Mouse (Mus musculus) gastrocnemius, adult 18-20 months (tissue): ENCODE data around the gene Ero1l. TPM values are rescaled to one million over a fixed set of nuclear protein-coding genes. Genes with fewer than 3 reads are reported as not detected.

Experiments
- DNase-seq: peaks from one replicate; pipeline ENCODE4 v3.0.0; 2021; ENCODE audit warnings: low spot score
- long read RNA-seq, 2 experiments: library from polyadenylated mRNA; stranded (forward); transcript quantifications; one replicate each; pipeline ENCODE4 v2.0.0; 2021
- total RNA-seq, 2 experiments: library from RNA; stranded (reverse); gene quantifications; 2 replicates each; pipeline ENCODE4 v1.2.3; 2021

Ero1l gene
- 1 to 10 TPM; 4.6 TPM for total RNA-seq
- long read RNA-seq, experiment 1 = 0 reads
- long read RNA-seq, experiment 2, partial matches to known transcripts = 1 of 3 reads
- long read RNA-seq, experiment 2, other reads (novel, unspliced or antisense) = 2 of 3 reads

DNA sequence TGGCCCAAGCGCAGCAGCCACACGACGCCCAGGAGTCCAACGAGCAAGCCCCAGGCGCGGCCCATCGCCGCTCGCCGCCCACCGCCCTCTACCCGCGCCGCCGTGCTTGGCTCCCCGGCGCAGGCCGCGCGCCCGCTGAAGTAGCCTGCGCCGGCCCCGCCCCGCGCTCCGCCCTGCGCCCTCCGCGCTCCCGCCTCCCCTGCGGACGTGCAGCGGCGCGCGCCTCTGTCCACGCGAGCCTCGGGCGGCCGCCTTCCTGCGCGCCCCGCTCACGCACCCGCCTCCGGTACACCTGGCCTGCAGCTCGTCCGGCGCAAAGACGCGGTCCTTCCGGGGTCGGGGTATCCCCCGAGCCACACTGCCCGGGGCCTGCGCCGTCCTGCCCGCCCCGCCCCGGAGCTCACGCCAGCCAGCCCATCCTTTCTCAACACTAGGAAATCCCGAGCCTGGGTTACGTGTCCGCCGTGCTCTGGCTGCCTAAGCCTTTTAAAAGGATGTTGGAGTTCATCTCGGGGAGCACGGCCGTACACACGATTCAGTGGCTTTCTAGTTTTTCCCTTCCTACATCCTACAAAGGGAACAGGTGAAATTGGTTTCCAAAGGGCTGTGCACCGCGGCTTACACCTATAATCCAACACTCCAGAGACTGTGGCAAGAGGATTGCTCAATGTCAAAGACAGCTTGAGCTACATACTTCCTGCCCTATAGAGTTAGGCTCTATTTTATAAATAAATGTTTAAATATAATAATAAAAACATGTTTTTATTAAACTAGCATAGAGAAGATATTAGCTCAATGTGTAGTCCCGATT lies at the start of gene Ero1l:
Gene Ero1l, minus strand, starts transcription at position 346 of the 811 bp plus-strand sequence.
- peak; percentile 67 for DNase-seq

DNA sequence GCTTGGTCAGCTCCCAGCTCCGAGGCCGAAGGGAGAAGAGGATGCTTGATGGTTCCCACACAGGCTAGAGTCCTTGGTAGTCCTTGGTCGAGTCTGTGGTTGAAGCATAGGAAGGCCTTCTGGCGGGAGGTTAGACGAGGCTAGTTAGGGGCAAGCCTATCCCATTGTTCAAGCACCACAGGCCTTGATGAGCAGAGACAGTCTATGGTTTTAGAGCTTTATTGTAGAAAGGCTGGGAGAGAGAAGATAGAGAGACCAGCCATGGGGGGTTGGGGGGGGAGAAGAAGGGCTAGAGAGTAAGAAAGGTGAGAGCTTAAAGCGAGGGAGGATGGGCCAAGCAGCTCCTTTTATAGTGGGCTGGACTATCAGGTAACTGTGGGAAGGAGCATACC lies 46.6 kb upstream of the Ero1l start:
- DNase-seq = no peak

DNA sequence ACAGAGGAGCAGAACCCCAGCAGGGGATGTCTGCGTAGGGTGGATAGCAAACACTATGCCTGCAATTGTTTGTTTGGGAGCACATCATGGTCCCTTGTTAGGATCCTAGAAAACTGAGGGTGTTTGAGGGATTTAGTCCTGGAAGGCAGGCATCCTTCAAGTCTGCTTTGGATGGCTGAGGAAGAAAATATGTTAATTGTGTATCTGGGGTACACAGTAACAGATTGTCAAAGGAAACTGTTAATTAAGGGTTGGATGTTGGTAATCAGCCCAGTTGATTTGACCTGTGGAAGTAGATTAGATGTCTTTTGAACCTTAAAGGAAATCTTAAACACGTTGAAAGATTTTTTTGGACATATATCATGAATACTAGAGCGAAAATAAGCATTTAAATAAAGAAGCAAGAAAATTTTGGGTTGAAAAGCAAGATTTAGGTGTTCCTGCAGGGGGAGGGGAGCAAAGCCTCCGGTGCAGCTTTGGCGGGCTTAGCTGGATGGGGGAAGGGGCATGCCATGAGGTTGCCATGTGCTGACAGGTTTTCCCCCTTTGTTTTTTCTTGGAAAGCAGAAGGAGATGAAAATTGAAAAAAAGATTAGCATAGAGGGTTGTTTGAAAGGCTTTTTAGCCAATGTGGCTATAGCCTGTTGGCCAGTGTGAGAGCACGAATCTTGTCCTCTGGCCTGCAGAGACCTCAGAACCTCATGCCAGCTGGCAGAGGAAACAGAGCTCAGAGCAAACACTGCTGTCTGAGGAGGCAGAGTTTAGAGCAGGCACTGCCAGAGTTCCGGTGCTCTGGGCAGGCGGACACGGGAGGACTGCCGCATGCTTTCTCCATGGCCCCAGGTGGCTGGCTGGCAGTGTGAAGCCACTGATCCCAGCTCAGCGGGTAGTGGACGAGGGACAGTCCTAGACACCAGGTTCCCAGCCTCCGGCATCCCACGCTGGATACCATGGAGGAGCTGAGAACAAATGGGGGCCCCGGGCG lies 45.9 kb upstream of the Ero1l start:
- DNase-seq = peak; percentile 77

DNA sequence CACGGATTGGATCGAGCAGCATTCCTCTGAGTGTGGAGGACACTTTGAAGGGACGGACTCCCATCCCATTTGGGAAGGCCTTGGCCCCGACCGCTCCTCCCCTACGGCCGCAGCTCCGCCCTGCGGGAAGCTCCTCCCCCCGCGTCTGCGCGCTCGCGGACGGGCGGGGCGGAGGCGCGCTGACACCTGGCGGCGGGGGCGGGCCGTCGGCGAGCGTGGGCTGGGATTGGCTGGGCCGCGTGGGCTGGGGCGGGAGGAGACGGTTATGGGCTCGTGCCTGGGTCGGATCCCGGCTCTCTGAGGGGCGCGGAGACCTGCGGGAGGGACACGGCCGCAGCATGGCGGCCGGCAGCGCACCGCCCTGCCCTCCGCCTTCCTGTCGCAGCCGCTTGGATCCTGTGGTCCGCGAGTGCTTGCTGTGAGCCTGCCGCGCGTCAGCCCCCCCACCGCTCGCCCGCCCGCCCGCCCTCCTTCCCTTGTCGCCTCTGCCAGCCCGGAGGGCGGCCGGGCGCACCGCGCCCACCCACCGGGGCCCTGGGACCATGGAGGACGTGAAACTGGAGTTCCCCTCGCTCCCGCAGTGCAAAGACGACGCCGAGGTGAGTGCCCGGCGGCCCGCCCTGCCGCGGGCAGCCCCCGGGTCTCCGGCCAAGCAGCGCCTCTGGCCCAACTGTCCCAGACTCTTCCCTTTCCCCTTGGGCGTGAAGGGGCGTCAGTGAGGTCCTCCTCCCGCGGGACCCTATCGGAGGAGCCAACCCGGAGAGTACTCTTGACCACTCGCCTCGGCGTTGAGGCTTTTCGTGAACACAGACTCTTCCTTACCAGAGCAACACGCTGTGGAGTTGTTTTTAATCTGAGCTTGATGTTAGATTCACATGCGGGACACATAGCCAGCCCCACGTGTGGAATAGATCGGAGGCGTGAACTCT lies 32.6 kb upstream of the Ero1l start, which contains the start of gene Styx:
Gene Styx, plus strand, starts transcription at position 163 of the 929 bp plus-strand sequence.
- DNase-seq = peak; percentile 97

DNA sequence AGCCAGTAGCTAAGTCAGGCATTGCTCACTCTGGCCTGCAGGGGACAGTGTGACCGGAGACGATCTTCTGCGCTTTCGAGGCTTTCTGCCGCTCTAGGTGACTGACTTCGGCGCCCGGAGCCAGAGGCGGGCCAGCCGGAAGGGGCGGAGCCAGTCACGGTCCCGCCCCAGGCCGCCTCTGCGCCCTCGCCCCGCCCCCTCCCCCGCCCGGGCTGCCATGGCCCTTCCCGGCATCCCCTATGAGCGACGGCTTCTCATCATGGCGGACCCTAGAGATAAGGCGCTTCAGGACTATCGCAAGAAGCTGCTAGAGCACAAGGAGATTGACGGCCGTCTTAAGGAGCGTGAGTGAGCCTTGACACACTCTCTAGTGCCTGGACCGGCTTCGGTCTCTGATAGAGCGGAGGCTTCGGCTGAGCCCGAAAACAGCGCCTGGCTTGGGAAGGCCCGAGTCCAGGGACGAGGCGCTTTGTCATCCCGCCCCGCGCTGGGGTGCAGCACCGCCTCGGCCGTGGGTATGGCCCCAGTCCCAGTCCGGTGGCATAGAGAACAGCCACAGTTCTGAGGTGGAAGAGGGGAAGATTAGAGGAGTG lies 11.1 kb upstream of the Ero1l start, which contains the start of gene Psmc6:
Gene Psmc6, plus strand, starts transcription at position 200 of the 593 bp plus-strand sequence.
- peak; percentile 91 for DNase-seq

DNA sequence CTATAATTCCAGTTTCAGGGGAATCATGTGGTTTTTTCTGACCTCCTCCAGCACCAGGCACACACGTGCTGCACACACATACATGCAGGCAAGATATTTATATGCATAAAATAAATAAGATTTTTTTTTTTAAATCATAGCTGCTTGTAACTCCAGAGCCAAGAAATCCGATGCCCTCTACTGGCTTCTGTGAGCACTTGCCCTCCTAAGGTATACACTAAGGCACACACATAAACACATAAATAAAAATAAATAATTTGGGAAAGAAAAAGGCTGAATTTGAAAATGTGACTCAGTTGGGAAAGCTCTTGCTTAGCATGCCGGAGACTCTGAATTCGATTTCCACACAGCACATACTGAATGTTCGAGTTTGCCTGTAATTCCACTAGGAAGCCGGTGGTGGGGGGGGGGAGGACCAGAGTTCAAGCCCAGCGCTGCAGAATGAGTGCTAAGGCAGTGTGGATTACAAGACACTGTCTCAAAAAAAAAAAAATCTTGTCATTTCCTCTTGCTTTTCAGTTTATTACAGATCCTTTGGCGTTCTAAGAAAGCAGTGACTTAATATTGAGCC lies 10.5 kb upstream of the Ero1l start:
- no peak for DNase-seq

DNA sequence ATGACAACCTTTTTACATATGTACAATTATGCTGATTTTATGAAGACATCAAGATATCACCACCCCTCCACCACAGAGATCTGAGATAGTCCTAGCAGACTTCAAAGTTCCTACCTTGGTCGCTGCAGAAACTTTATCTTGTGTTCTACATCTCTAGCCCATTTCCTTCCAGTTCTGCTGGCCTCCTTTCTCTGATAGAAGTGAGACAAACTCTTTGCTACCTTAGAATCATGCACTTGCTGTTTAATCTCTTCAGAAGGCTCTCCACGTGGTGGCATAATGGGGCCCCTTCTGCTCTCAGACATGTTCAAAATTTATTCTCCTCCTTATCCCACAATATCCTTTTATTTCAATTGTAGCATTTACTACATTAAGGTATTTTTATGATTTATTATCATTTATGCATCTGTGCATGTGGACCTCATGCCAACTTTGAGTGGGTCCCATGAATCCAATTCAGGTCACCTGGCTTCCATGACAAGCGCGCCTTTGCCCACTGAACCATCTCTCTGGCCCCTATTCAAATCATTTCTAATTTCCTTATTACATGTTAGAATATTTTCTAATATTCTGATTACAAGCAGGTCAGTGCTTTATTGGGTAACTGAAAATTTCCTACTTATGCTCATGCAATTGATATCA lies 9.6 kb upstream of the Ero1l start:
- no peak for DNase-seq

DNA sequence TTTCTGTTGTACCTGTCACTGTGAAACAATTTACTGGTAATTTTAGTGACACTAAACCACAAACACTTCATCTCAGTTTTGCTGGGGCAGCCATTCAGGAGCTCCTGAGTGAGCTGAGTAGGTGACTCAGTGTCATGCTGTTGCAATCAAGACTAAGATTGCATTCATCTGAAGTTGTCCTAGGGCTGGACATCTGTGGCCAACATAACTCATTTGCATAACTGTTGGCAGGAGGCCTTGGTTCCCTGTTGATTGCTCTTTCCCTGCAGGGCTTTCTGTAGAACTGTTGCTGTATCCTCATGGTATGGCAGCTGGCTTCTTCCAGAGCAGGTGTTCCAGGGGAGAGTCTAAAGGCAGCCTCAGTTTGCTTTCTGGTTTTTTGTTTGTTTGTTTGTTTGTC lies 6.9 kb upstream of the Ero1l start:
- DNase-seq = no peak

DNA sequence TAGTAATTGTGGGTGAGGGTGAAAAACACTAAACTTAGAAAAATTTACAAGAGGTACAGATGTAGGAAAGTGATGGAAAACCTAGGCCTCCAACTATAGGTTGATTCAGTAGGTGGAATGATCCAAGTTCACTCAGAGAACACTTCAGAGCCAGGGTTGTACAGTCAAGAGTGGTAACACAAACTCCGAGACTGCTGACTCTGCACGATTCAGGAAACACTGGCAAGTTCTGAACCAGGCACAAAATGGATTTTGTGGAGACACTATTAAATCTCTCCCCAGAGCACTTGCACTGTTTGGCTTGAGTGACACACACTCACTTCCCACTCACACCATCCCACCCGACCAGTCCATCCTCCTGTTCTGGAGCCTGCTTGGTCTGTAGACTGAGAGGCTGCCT lies 4.7 kb upstream of the Ero1l start:
- no peak for DNase-seq

DNA sequence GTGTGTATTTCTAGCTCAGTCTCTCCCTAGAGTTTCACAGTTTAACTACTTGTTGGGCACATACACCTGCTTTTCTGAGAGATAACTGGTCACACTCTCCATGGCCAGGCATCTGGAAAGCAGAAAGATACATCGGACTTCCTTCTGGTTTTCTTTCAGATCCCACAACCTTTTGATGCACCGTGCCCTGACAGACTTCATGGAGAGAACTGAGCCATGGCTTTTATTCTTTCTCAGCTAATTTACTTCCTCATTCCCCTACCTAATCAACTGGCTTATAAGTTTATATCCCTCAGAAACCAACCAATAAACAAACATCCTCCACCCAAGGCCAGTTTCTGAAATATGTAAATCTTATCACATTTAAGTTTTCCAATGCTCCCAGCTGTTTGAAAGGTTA lies 3.9 kb upstream of the Ero1l start:
- no peak for DNase-seq

DNA sequence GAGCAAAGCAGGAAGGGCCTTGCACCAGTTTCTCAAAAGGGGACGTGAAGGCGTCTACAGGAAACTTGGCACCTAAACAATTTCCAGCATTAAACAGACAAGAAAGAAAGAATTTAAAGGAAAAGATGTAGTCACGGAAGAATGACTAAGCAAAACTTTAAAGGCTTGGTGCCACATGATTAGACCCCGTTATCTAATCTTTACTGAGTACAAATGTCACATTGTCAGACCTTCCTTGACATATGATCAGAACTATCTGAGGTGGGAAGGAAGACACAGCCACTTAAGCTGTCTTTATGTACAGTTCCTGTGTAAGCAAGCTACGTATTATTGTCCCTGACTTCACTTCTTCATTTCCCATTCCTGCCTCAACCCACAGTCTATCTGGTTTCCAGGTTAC lies 3.1 kb upstream of the Ero1l start:
- DNase-seq = no peak

DNA sequence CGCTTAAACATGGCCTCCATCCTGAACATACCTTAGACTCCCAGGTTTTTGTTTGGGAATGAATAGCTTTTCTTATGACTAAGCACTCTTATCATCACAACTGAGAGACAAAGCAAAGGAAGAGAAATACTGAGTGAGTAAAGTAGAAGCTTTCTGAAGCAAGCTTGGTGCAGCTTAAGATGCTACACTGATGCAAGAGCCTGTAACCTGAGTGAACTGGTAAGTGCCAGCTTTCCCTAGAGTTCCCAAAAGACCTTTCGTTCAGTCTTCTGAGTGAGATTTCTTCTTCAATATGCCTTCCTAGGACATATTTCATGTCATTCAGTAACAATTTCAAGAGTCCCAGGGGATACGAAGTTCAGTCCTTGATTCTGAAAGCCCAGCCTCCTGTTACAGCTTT lies 2.5 kb upstream of the Ero1l start:
- DNase-seq = no peak

DNA sequence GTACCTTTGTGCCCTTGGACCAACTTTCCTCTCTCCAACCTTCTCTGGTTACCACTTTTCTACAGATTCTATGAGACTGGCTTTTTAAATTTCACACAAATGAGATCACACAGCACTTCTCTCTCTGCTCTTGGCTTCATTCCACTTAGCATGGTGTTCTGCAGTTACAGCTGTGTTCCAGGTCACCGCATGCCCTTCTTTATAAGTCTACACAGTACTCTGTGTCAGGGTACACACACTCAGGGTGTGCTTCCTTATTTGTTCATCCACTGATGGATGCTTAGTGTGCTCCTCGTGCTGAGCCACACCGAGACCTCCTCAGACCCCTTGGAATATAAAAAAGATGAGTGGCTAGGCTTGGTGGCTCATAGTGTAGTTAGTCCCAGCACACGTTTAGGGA lies 1.5 kb upstream of the Ero1l start:
- no peak for DNase-seq

DNA sequence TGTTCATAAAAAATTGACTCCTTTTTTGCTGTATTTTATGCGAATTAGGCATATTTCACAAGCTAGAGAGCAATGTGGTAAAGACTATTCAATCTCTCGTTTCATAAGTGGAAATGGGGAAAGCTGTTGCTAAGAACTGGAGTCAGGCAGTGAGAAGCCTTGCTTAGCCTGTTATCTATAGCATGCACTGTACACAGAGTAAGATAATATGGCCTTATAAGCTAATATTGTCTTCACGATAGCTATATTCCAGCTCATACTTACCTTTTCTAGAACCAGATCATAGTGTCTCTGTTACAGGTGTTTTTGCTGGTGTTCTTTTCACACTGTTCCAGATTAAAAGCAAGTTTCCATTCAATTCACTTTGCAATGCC lies 653 bp upstream of the Ero1l start:
- no peak for DNase-seq

DNA sequence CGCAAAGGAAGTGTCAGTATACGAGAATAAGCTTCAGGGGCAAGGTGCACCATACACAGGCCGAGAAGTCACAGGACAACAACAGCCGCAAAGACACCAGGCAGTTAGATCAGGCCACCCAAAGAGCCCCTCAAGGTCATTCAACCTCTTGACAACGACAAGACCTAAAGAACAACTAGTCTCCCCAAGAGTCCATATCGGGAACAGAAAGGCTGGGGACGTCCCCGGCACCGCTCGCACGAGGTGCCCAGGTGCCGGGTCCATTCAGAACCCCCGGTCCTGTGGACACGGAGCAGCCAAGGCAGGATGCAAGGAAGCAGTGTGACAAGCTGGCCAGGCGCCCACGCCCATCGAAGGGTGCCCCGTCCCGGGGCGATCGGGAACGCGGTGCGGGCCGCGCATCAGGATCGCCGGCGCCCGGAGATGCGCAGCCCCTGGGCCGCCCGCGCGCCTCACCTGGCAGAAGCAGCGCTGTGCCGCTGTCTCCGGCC lies 605 bp downstream of the Ero1l start:
- DNase-seq = no peak

DNA sequence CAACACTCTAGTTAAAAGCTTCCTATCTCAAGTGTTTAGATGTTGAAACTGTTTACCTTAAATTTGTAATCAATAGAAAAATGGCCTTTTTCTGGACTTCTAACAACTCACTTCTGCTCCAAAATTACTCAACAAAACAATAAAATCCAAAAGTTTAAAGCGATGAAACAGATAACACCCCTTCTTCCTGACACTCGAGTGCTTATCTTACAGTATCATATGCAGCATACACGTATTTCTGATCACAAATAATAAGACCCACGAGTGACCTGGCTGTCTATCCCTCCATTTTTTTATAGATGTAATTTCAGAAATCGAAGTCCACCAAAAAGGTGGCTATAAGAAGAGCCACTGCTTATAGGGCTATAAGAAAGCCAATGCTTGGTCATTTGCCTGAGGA lies 1.6 kb downstream of the Ero1l start:
- DNase-seq = no peak

DNA sequence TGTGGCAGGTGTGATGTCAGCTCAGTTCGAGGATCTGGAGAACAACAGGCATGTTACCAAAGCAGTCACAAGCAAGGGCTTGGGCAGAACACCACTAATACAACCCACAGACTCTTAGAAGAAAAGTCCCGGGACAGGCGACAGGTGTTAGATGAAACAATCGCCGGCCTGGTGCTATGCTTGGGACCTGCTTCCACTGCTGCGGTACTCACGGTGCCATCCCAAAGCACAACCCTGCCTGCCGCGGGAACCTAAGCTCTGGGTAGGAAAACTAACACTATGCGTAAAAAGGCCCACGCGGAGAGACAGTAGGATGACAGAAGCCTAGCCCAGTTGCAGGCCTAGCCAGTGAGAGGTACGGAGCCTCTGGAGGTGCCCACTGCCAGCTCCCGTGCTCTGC lies 8.5 kb downstream of the Ero1l start:
- no peak for DNase-seq

DNA sequence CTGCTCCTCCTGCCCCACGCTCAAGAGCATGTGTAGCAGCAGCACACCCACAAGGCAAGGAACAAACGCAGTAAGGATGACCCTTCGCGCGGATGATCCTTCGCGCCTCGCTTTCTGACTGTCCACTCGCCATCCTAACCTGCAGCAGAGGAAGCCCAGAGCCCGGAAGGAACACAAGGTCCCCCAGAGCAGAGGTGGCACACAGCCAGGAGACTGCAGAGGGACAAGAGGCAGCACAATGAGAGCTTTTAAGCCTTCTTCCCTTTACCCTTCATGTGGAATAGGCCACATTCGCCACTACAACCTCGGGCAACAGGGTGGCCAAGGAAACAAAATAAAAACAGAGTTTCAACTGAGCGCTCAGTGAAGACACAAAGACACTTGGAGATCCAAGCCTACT lies 8.9 kb downstream of the Ero1l start:
- no peak for DNase-seq

DNA sequence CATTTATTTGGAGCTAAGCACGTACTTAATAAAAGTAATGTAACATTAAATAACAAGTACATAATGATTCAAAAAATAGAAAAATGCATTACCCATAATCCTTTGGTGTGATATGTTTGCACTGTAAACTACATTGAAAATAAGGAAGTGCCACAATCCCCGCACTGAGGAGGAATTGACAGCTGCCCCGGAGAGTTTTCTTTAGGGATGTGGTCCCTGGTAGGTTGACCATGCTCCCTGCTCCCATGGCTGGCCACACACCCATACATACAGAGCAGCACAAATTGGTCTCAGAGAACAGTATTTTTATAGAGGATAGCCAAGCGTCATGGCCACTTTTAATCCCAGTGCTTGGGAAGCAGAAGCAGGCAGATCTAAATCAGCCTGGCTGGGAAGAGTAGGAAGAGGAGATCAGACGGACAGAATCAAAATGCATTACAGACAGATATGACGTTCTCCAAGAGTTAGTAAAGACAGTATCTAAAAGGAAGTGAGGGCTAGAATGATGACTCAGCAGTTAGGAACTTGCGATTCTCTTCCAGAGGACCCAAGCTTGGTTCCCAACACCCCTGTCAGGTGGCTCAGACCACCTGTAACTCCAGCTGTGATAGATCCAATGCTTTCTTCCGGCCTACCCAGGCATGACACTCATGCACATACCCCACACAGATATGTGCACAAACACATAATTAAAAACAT lies 10.8 kb downstream of the Ero1l start:
- no peak for DNase-seq
